Mouse (Mus musculus) kidney, adult 10 weeks (tissue): Measurements from ENCODE around the gene Parl. TPM values are rescaled to one million over a fixed set of nuclear protein-coding genes. Genes with fewer than 3 reads are reported as not detected.

ENCODE experiments used
- polyA plus RNA-seq: library from polyadenylated mRNA; stranded (reverse); fragments of 350-450 nt; fragmentation: Illumina TruSeq; extraction: RNeasy Lipid Tissue Mini Kit (QIAGEN cat#74804); gene quantifications from one replicate; pipeline ENCODE4 v1.2.3, GENCODE M21; 2014; ENCODE audit warnings: low read depth, low replicate concordance

The Parl gene
- polyA plus RNA-seq, result 59.5 TPM

DNA sequence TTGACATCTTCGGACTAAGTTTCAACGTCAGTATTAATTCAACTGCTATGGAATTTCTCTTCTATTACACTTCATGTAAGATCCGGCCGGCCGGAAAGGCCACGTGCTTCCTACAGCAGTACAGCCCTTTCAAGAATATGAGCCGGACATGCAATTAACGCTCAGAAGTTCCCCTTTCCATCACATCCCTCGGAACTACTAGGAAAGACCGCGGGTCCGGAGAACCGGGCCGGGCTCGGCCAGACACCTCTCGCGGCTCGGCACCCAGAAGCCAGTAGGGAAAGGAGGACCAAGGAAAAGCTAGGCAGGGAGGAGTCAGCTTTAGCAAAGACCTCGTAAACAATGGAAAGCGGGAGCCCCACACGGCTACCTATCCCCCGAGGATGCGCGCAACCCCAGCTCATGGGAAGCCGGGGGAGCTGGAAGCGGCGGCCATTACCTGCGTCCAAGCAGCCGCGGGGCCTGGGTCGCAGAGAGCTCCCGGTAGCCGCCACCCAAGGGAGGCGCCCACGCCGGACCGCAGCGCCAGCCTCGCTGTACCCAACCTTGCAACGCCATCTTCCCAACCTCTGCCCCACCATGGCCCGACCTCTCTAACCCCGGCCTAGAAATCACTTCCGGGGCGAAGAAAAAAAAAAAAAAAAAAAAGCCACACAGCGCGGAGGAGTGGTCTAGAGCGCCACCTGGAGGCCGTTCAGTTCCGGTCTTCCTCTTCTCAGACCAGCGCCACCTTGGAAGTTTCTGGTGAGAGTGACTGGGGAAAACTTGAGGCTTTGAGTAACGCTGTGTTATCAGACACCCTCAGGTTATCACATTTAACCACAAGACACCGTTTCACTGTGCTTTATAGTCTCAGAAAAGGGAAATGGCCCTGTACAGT lies at the start of gene Parl:
TSS of gene Parl (minus strand) at position 618 of the 880 bp plus-strand sequence.

DNA sequence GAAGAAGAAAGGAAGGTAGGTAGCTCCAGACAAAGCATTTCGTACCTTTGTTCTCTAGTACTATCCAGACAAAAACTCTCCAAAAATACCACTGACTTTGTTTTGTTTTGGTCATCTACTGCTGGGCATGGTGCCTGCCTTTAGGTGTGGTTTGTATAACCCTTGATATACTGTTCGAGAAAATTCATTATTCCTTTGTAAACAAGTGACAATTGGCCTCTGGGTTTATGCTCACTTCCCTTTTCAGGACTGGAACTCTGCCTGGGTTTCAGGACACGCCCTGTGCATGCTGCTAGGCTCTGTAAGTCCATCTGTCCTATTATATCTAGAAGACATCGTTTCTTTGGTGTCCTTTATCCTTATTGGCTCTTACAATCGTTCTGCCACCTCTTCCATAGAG lies 23.1 kb upstream of the Parl start, which contains the start of gene Cyp2ab1:
TSS of gene Cyp2ab1 (minus strand) at position 119 of the 400 bp plus-strand sequence.

GRCm38 (mm10) chr16:20240468-20241414 lies 61.4 kb downstream of the Parl start, which contains the start of gene Map6d1:
TSS of gene Map6d1 (minus strand) at chr16:20241358.

Other genes starting within 250 kb of the Parl start
- gene Klhl24, start 204.8 kb downstream of the Parl start, polyA plus RNA-seq, result 85.8 TPM
- gene Yeats2, start 161.3 kb downstream of the Parl start, polyA plus RNA-seq, result 13.2 TPM
- 0.12 TPM for gene Map6d1, start 61.0 kb downstream of the Parl start, polyA plus RNA-seq
- gene Cyp2ab1, start 23.0 kb upstream of the Parl start, polyA plus RNA-seq, result not detected
- gene Abcc5, start 124.0 kb upstream of the Parl start, polyA plus RNA-seq, result 30.8 TPM
- 11.9 TPM for gene Eif2b5, start 196.4 kb upstream of the Parl start, polyA plus RNA-seq
- gene Dvl3, start 214.6 kb upstream of the Parl start, polyA plus RNA-seq, result 18.8 TPM
- 132 TPM for gene Ap2m1, start 233.1 kb upstream of the Parl start, polyA plus RNA-seq
- 19.3 TPM for gene Abcf3, start 246.2 kb upstream of the Parl start, polyA plus RNA-seq